Mouse (Mus musculus) midbrain, embryonic 10.5 days (tissue): Measurements from ENCODE around the gene Grin2a. TPM values are rescaled to one million over a fixed set of nuclear protein-coding genes. Genes with fewer than 3 reads are reported as not detected.
"Not testable (repeated sequence)": the region's sequence is repeated elsewhere in the genome, so short reads cannot be mapped to it uniquely, and the experiment has no call there.

Source experiments
- DNase-seq: peaks from one replicate; pipeline ENCODE4 v3.0.0-alpha.2; 2017; ENCODE audit warnings: low spot score
- H3K27ac ChIP-seq: fragments of 300-500 bp; sonication (generic); replicated peaks from 2 replicates; pipeline ENCODE4 v1.5.1; 2016; ENCODE audit warnings: mild to moderate bottlenecking
- H3K27me3 ChIP-seq: fragments of 300-500 bp; sonication (generic); 2 replicates; pipeline ENCODE4 v1.6.1; 2016; ENCODE audit warnings: low read depth, mild to moderate bottlenecking; ENCODE audit not compliant: poor library complexity, severe bottlenecking
- H3K36me3 ChIP-seq: fragments of 300-500 bp; sonication (generic); 2 replicates; pipeline ENCODE4 v1.6.1; 2016; ENCODE audit warnings: mild to moderate bottlenecking, moderate library complexity
- H3K4me1 ChIP-seq: fragments of 300-500 bp; sonication (generic); 2 replicates; pipeline ENCODE4 v1.6.1; 2016
- H3K4me3 ChIP-seq: fragments of 300-500 bp; sonication (generic); 2 replicates; pipeline ENCODE4 v1.5.1; 2016; ENCODE audit warnings: mild to moderate bottlenecking, moderate library complexity
- H3K9me3 ChIP-seq: fragments of 300-500 bp; sonication (generic); replicated peaks from 2 replicates; pipeline ENCODE4 v1.6.1; 2016; ENCODE audit warnings: mild to moderate bottlenecking
- WGBS: fragments of 180-500 bp; shearing (Covaris S2); methylation state at CpG from one replicate; pipeline ENCODE4 v1.1.7; 2016; 5-methylcytosine and 5-hydroxymethylcytosine counted together
- polyA plus RNA-seq: library from polyadenylated mRNA; unstranded; fragments of >200 nt; fragmentation: Nextera tagmentation; extraction: Ambion mirVana; gene quantifications from 2 replicates; pipeline ENCODE4 v1.2.1, GENCODE M21; 2016

Grin2a gene
- polyA plus RNA-seq, 1 experiment from 2014 or later = 1.8 TPM

DNA sequence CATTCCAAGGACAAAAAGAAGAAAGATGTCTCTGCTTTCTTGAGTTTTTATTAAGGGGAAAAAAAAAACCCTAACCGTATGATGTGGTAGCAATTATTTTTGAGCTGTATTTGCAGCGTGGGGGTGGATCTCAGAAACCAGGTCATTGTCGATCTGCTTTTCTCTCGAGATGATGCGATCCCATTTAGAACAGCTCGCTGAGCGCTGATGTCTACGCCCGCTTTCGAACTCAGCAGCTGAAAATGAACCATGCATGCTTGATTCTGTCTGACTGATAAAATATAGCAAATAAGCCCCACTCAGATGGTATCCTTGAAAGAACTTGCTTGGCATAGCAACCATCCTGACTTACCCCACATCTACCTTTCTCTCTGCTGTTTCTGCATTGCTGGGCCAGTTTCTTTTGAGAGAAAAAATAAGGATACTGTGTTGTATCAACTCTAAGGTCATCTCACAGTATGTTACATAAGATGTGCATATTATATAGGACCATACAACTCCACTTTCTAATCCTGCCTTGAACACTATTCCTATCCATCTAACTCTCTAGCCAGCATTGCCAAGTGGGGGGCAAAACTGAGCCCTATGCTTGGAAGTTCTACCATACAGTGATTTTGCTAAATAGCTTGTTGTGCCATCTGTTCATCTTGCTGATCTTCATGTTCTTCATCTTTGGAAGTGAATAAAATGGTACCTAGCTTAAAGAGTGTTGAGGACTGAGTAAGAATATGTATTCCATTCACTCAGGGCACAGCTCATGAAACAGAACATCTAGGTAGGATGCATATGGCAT lies 369.5 kb downstream of the Grin2a start:
- Histone ChIP-seq H3K27me3 (no peaks in the 10 kb centered on the region), H3K4me1 (no peaks in the 10 kb centered on the region), H3K36me3 (no peaks in the 10 kb centered on the region), H3K9me3 (no peaks in the 10 kb centered on the region), H3K4me3 (no peak overlapping the region), H3K27ac (no peak overlapping the region)
- 95% methylated on average over 10 of the region's 10 CpGs for WGBS
- no peak for DNase-seq

DNA sequence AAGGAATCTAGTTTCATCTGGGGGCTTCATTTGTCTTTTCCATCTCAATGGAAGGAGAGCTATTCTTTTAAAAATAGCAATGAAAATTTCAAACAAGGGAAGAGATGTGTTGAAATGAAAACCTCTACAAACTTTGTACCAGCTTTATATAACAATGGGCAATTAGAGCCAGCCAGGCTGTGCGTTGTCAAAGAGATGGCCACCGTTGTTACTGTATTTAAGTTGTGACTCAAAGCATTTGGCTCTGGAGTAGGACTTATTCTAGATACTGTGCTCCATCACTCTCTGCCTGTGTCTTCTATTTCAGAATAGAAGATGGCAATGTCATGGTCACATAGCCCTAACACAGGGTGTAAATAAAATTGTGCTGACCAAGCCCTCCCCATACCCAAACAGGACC lies 371.0 kb downstream of the Grin2a start:
- H3K9me3 ChIP-seq = no peaks in the 10 kb centered on the region
- no peaks in the 10 kb centered on the region for H3K36me3 ChIP-seq
- no peak for DNase-seq
- no peak overlapping the region for H3K27ac ChIP-seq
- H3K4me3 ChIP-seq = no peak overlapping the region
- H3K27me3 ChIP-seq = no peaks in the 10 kb centered on the region
- 91% methylated on average over 2 of the region's 2 CpGs for whole genome bisulfite sequencing
- H3K4me1 ChIP-seq = no peaks in the 10 kb centered on the region

DNA sequence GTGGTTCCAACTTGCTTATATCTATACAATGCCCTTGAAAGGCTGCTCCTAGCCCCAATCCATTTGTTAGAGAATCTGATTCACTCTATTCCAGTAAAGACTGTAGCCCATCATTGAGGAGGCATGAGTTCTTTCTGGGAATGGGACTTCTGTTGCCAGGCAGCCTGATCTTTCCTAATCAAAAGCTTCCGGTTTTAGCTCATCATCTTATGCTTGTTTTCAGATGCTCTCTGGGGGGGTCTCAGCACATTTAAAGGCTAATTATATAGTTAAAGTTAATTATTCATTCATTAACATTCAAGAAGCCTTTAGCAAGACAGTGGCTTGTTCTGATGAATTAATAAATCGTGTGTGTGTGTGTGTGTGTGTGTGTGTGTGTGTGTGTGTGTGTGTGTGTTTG lies 377.2 kb downstream of the Grin2a start:
- Histone ChIP-seq H3K4me1 (no peaks in the 10 kb centered on the region), H3K9me3 (no peaks in the 10 kb centered on the region), H3K27me3 (no peaks in the 10 kb centered on the region), H3K36me3 (no peaks in the 10 kb centered on the region), H3K27ac (no peak overlapping the region), H3K4me3 (no peak overlapping the region)
- no peak for DNase-seq
- WGBS = 78% methylated on average over 2 of the region's 2 CpGs

DNA sequence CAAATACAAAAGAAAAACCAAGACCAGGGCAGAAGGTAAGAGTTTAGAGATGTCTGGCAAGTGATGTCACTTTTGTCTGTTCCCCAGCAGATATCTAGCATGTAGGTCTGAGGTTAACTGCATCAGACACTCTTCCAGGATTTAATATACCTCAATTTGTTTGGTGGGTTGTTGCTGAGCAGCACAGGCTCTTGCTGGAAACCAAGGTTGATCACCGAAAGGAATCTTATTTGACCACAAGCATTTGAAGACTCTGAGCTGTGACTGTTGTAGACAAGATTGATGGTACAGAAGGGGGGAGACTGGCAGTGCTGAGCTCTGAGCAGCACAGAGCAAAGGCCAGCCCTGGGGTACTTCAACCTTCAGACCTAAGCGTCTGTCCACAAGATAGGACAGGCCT lies 378.1 kb downstream of the Grin2a start:
- H3K27ac ChIP-seq = no peak overlapping the region
- H3K36me3 ChIP-seq = no peaks in the 10 kb centered on the region
- H3K9me3 ChIP-seq = no peaks in the 10 kb centered on the region
- no peaks in the 10 kb centered on the region for H3K27me3 ChIP-seq
- 94% methylated on average over 2 of the region's 2 CpGs for WGBS
- no peak for DNase-seq
- no peaks in the 10 kb centered on the region for H3K4me1 ChIP-seq
- H3K4me3 ChIP-seq = no peak overlapping the region

DNA sequence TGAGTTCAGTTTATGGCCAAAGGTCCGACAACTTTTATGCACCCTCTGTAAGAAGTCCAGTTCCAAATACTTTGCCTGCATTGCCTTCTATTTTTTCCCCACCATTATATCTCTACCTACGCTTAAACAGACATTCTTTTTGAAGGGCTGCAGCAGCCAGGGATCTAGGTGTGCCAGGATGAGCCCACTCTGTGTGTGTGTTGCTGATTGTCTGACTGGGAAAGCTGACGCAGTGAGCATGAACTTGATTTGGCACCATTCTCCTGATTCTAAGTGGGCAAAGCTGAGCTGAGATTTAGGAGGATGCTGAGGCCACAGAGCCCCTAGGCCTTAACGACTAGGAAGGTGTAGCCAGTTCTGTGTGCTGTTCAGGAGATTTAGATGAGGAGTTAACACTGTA lies 378.6 kb downstream of the Grin2a start:
- WGBS = 91% methylated on average over 4 of the region's 4 CpGs
- DNase-seq = no peak
- Histone ChIP-seq H3K36me3 (no peaks in the 10 kb centered on the region), H3K4me3 (no peak overlapping the region), H3K9me3 (no peaks in the 10 kb centered on the region), H3K27ac (no peak overlapping the region), H3K27me3 (no peaks in the 10 kb centered on the region), H3K4me1 (no peaks in the 10 kb centered on the region)

DNA sequence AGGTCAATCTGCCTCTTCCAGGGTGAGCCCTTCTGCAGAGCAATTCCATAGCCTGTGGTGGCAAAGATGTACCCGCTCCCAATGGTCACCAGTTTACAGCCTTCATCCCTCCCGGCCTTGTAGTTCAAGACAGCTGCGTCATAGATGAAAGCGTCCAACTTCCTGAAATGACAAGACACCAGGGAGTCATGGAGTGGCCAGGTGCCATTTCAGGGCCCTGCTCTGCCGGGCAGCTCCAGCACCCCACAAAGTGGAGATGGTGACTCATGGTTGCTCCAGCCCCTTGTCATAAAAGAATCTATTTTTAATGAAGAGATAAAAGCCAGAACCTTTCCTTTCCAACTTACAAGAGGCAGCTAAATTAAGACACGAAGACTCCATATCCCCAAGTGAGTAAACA lies 382.8 kb downstream of the Grin2a start:
- not testable (repeated sequence) for H3K4me3 ChIP-seq, H3K36me3 ChIP-seq, H3K27ac ChIP-seq, H3K27me3 ChIP-seq, DNase-seq, H3K4me1 ChIP-seq, H3K9me3 ChIP-seq
- 90% methylated on average over 6 of the region's 6 CpGs for WGBS

DNA sequence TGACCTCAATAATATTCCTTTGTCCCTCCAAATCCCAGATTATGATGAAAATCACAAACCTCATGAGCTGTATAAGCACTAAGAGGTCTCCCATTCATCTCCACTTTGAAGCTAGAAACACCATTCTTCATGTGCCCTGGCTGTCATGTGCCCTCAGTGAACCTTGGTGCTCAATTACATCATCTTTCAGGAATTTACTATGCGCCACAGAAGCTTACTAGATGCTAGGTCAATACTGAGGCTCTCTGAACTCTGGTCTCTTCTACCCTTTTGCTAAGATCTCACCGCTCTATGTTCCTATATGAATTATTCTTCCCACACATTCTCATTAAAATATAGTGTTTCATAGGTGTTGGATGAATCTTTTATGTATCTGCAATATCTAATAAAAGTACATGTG lies 387.9 kb downstream of the Grin2a start:
- Histone ChIP-seq H3K4me1 (no peaks in the 10 kb centered on the region), H3K27ac (no peak overlapping the region), H3K36me3 (no peaks in the 10 kb centered on the region), H3K27me3 (no peaks in the 10 kb centered on the region), H3K4me3 (no peak overlapping the region), H3K9me3 (no peaks in the 10 kb centered on the region)
- no peak for DNase-seq
- 88% methylated on average over 2 of the region's 2 CpGs for WGBS

DNA sequence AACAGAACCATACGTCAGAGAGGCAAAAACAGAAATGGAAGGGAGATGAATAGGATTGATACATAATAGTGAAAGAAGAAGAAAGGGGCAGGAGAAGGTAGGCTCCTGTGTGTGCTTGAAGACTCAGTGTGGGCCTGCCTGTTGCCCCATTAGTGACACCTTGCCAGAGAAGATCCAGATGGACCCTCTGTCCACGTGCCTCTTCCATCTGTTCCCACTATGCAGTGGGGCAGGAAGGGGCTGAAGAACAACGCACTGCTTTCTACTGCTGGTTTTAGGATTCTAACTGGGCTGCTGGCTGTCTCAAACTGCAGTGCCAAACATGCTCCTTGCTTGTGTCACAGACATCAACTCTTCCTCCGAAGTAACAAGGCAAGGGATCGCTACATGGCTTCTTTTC lies 391.4 kb downstream of the Grin2a start:
- 96% methylated on average over 5 of the region's 5 CpGs for WGBS

DNA sequence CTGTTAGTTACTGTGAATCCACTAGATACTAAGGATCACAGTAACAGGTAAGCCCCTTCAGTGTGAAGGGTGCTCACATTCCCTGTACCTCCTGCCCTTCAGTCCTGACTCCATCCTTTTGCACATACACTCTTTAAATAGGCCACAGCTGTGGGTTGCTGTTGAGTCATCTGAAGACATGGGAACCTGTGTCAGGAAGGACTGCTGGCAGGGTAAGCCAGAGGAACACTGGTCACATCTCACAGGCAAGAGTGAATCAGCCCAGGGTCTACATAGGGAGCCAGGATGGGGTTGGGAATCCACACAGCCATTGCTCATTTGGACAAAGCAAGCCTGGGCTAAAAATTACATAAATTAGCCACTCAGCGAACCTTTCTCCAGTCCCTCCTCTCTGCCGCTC lies 392.8 kb downstream of the Grin2a start:
- WGBS = 89% methylated on average over 2 of the region's 2 CpGs
- Histone ChIP-seq H3K27ac (no peak overlapping the region), H3K4me3 (no peak overlapping the region), H3K9me3 (no peaks in the 10 kb centered on the region), H3K36me3 (no peaks in the 10 kb centered on the region), H3K27me3 (no peaks in the 10 kb centered on the region), H3K4me1 (no peaks in the 10 kb centered on the region)
- no peak for DNase-seq

More for the DNA sequence above, 391.4 kb downstream of the Grin2a start:
- Histone ChIP-seq H3K27ac (no peak overlapping the region), H3K27me3 (no peaks in the 10 kb centered on the region), H3K4me1 (no peaks in the 10 kb centered on the region), H3K4me3 (no peak overlapping the region), H3K36me3 (no peaks in the 10 kb centered on the region), H3K9me3 (no peaks in the 10 kb centered on the region)
- no peak for DNase-seq

DNA sequence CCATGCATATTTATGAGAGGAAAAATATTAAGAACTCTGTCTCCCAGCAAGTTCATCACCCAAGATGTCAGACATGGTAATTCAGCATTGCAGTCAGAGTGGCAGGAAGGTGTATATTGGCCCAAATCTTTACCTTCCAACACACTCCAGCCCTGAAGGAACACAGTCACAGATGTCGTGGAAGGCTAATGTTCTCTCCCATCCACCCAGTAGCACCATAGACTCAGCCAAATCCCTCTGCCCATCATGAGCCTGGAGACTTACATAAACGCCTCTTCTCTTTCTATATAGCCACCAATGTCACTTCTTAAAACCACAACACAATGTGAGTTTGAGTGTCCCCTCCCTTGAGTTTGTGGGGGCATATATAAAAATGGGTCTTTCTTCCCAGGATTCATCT lies 406.2 kb downstream of the Grin2a start:
- WGBS = 88% methylated on average over 2 of the region's 2 CpGs
- H3K9me3 ChIP-seq = no peaks in the 10 kb centered on the region
- no peak for DNase-seq
- no peaks in the 10 kb centered on the region for H3K27me3 ChIP-seq
- no peak overlapping the region for H3K4me3 ChIP-seq
- no peaks in the 10 kb centered on the region for H3K36me3 ChIP-seq
- H3K27ac ChIP-seq = no peak overlapping the region
- no peaks in the 10 kb centered on the region for H3K4me1 ChIP-seq

DNA sequence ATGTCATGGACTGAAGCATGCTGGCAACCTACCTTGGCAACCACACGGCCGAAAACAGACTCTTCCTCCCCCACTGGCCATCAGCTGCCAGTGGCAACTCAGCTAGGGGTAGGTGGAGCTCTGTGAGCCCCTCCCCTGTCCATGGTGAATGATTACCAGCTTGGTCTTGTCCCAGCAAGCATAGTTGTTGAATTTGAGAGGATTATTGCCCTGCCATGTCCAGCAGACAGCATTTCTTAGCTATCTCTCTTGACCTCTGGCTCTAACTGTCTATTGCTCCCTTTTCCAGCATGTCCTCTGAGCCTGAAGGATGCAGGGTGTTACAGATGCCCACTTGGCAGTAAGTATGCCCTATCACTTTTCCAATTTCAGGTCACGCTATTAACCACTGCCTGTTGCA lies 406.9 kb downstream of the Grin2a start:
- 81% methylated on average over 3 of the region's 3 CpGs for WGBS
- H3K9me3 ChIP-seq = no peaks in the 10 kb centered on the region
- no peaks in the 10 kb centered on the region for H3K27me3 ChIP-seq
- no peaks in the 10 kb centered on the region for H3K4me1 ChIP-seq
- no peak overlapping the region for H3K4me3 ChIP-seq
- no peak for DNase-seq
- H3K27ac ChIP-seq = no peak overlapping the region
- H3K36me3 ChIP-seq = no peaks in the 10 kb centered on the region

DNA sequence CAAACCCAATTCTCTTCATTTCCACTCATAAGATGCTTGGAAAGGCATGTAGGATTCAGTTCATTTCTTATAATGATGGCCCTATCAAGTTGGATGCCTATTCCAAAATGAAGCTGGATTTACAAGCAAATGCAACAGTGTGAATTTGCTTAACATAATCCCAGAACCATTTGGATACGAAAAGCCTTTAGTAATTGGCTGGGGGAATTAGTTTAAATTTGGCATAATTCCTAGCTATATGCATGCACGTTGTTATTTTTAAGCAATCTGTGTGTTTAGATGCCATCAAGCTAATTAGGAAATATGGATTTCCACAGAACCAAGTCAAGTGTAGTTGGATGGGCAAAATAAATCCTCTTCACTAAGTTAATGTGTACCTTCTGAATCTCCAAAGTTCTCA lies 411.4 kb downstream of the Grin2a start:
- no peaks in the 10 kb centered on the region for H3K36me3 ChIP-seq
- no peak overlapping the region for H3K27ac ChIP-seq
- DNase-seq = no peak
- H3K27me3 ChIP-seq = no peaks in the 10 kb centered on the region
- no peaks in the 10 kb centered on the region for H3K4me1 ChIP-seq
- 91% methylated on average over 2 of the region's 2 CpGs for WGBS
- no peaks in the 10 kb centered on the region for H3K9me3 ChIP-seq
- no peak overlapping the region for H3K4me3 ChIP-seq

DNA sequence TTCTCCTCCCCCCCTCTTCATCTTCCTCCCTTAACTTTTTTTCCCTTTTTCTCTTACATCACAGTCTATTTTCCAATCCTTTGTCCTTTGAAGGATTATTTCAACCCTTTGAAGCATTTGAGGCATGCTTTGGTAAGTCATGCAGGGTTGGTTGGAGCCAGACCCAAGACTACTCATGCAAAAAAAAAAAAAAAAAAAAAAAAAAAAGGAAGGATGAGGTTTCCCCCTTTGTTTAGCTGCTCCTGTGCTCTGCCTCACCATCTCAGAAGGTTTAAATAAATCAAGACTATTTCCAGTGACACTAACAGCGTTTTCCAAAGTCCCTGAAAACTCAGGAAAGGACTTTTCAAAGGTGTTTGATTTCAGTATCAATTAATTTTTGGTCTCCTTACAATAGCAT lies 423.6 kb downstream of the Grin2a start:
- Histone ChIP-seq H3K4me3 (no peak overlapping the region), H3K27ac (no peak overlapping the region), H3K4me1 (peaks cover 17% of the 10 kb centered on the region), H3K36me3 (no peaks in the 10 kb centered on the region), H3K9me3 (no peaks in the 10 kb centered on the region), H3K27me3 (no peaks in the 10 kb centered on the region)
- WGBS = 36% methylated on average over 1 of the region's 1 CpGs
- no peak for DNase-seq

DNA sequence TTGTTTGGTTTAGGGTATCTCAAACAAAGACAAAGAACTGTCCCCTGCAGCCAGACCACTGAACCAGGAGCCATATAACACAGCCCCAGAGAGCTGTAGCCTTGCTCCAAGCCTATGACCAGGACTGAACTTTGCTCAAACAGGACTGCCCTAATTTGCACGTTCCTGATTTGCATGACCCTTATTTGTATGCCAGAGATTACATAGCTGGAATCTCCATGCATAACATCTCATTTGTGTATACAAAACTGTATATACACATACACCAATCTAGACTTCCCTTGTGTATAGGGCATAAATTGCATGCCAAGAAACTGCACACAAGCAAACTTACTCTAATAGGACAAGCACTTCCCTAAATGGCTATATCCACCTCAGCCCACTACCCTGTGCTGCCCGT lies 428.1 kb downstream of the Grin2a start:
- Histone ChIP-seq H3K9me3 (no peaks in the 10 kb centered on the region), H3K27ac (no peak overlapping the region), H3K36me3 (no peaks in the 10 kb centered on the region), H3K4me1 (peaks cover 17% of the 10 kb centered on the region), H3K27me3 (no peaks in the 10 kb centered on the region; the same call in 1 of the 2 replicates), H3K4me3 (no peak overlapping the region)
- 78% methylated on average over 2 of the region's 2 CpGs for WGBS
- DNase-seq = no peak
